Mouse (Mus musculus) neural tube, embryonic 15.5 days (tissue): Measurements from ENCODE around the gene March6. TPM values are rescaled to one million over a fixed set of nuclear protein-coding genes. Genes with fewer than 3 reads are reported as not detected.

Source experiments
- ATAC-seq: fragments of 200-750 bp; cut with Nextera tagmentation; 2 replicates; pipeline ENCODE4 v1.8.0; 2017; ENCODE audit warnings: mild to moderate bottlenecking, moderate TSS enrichment, moderate library complexity; ENCODE audit not compliant: low FRiP score
- H3K27ac ChIP-seq: fragments of 300-500 bp; sonication (generic); replicated peaks from 2 replicates; pipeline ENCODE4 v1.5.1; 2015; ENCODE audit warnings: mild to moderate bottlenecking, inconsistent platforms
- H3K27me3 ChIP-seq: fragments of 300-500 bp; sonication (generic); replicated peaks from 2 replicates; pipeline ENCODE4 v1.6.1; 2015; ENCODE audit warnings: inconsistent platforms
- H3K36me3 ChIP-seq: fragments of 300-500 bp; sonication (generic); 2 replicates; pipeline ENCODE4 v1.6.1; 2015; ENCODE audit warnings: inconsistent platforms
- H3K4me1 ChIP-seq: fragments of 300-500 bp; sonication (generic); 2 replicates; pipeline ENCODE4 v1.6.1; 2015; ENCODE audit warnings: inconsistent platforms
- H3K4me2 ChIP-seq: fragments of 300-500 bp; sonication (generic); 2 replicates; pipeline ENCODE4 v1.6.1; 2015; ENCODE audit warnings: inconsistent platforms, mild to moderate bottlenecking, moderate library complexity
- H3K4me3 ChIP-seq: fragments of 300-500 bp; sonication (generic); replicated peaks from 2 replicates; pipeline ENCODE4 v1.5.1; 2015; ENCODE audit warnings: mild to moderate bottlenecking, inconsistent platforms
- H3K9ac ChIP-seq: fragments of 300-500 bp; sonication (generic); replicated peaks from 2 replicates; pipeline ENCODE4 v1.6.1; 2015; ENCODE audit warnings: mild to moderate bottlenecking, inconsistent platforms
- H3K9me3 ChIP-seq: fragments of 300-500 bp; sonication (generic); replicated peaks from 2 replicates; pipeline ENCODE4 v1.6.1; 2016; ENCODE audit warnings: inconsistent platforms
- WGBS: fragments of 180-500 bp; shearing (Covaris S2); methylation state at CpG from one replicate; pipeline ENCODE4 v1.1.7; 2015; ENCODE audit warnings: mixed read lengths; 5-methylcytosine and 5-hydroxymethylcytosine counted together
- polyA plus RNA-seq: library from polyadenylated mRNA; unstranded; fragments of >200 nt; fragmentation: Nextera tagmentation; extraction: Ambion mirVana; gene quantifications from 2 replicates; pipeline ENCODE4 v1.2.1, GENCODE M21; 2015

The March6 gene
- polyA plus RNA-seq, result 57.8 and 63.2 TPM in 2 replicates

DNA sequence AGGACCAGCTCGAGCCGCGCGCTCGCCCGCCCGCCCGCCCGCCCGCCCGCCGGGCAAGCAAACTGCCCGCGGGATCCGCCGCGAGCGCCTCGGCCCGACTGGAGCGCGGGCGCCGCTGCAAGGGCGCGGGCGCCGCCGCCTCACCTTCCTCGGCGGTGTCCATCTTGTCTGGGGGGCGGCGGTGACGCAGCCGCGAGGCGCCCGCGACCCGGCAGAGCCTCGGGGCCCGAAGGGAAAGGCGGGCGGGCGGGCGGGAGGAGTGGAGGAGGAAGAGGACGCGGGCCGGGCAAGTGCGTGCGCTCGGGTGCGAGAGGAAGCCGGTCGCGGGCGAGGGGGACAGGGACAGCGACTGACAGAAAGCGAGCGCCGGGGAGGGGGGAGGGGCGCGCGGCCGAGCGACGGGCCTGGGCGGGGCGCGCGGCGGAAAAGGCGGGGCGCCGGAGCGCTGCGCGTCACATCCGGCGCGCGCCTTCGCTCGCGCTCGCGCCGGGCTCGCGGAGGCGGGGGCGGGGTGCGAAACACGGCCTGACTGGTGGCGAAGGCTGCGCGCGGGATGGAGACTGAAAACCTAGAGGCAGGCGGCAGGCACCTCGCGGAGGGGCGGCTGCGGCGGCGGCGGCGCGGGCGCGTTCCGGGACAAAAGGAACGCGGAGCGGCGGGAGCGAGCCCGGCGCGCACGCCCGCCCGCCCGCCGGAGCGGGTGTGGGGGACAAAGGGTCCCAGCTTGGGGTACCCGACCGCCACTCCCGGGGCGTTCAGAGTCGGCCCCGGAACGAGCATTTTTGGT is at the start of gene March6:
TSS of gene March6 (minus strand) at position 395 of the 787 bp plus-strand sequence.
- no peaks in the 10 kb centered on the region for H3K36me3 ChIP-seq
- H3K4me2 ChIP-seq, result peak within 1 kb of the TSS; percentile 66
- H3K9me3 ChIP-seq, result no peaks in the 10 kb centered on the region
- ATAC-seq, result peak; percentile 94
- under 1% methylated on average over 101 of the region's 132 CpGs for WGBS
- peak within 1 kb of the TSS; percentile 83 for H3K9ac ChIP-seq
- H3K4me3 ChIP-seq, result peak within 1 kb of the TSS; percentile 80
- peaks cover 34% of the 10 kb centered on the region for H3K4me1 ChIP-seq
- peak within 1 kb of the TSS; percentile 98 for H3K27ac ChIP-seq
- H3K27me3 ChIP-seq, result no peaks in the 10 kb centered on the region

DNA sequence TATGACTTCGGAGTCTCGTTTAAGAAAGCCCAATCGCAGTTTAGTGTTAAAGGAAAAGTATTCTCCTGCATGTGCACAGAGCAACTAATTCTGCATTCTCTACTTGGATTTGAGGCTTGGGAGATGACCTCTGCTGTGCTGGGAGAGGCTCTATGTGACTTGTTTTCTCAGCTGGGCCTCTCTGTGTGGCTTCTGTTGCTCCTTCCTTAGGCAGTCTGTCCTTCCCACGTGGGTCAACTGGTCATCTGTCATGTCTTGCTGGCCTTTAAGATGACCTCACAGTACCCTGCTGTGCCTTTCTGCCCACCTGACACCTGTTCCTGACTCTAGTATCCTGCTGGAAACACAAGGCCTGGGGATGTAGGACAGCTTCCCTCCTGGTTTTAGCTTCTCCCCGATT is 45.2 kb upstream of the March6 start:
- Histone ChIP-seq H3K36me3 (no peaks in the 10 kb centered on the region), H3K9ac (no peak overlapping the region), H3K27ac (no peak overlapping the region), H3K9me3 (no peaks in the 10 kb centered on the region), H3K27me3 (no peaks in the 10 kb centered on the region), H3K4me3 (no peak overlapping the region), H3K4me1 (no peaks in the 10 kb centered on the region), H3K4me2 (no peak overlapping the region)
- ATAC-seq, result no peak
- WGBS, result 75% methylated on average over 5 of the region's 5 CpGs

DNA sequence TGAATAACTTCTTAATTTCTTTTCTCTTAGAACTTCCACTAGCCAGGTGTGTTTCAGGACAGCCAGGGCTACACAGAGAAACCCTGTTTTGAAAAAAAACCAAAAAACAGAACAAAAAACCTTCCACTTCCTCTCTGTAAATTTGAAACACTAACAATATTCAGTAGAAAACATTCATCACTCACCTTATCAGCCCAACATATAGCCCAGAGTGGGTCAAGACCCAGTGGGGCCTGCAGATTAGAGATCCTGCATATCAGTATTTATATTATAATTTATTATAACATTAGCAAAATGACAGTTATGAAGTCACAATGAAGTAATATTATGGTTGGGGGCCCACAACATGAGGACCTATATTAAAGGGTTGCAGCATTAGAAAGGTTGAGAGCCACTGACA is 42.8 kb upstream of the March6 start:
- Histone ChIP-seq H3K27ac (no peak overlapping the region), H3K9me3 (no peaks in the 10 kb centered on the region), H3K4me1 (0 out of 2 replicates have a peak, but pooled peaks cover 1% of the 10 kb centered on the region), H3K9ac (no peak overlapping the region), H3K27me3 (no peaks in the 10 kb centered on the region), H3K36me3 (no peaks in the 10 kb centered on the region), H3K4me2 (no peak overlapping the region), H3K4me3 (no peak overlapping the region)
- ATAC-seq, result no peak

DNA sequence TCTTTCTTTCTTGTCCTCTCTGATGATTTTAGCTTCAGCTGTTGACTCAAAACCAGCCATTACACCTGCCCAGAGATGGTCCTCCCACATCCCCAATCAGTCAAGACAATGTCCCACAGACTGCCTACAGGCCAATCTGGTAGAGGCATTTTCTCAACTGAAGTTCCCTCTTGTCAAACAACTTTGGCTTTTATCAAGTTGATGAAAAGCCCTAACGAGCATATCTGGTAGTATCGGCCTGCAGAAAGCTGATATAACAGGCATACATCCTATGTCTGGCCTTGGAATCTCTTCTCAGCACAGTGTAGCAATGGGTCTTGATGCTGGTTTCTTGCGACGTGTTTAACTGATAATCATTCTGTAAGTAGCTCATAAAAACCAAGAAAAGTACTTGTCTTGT is 42.4 kb upstream of the March6 start:
- WGBS, result 89% methylated on average over 4 of the region's 4 CpGs

DNA sequence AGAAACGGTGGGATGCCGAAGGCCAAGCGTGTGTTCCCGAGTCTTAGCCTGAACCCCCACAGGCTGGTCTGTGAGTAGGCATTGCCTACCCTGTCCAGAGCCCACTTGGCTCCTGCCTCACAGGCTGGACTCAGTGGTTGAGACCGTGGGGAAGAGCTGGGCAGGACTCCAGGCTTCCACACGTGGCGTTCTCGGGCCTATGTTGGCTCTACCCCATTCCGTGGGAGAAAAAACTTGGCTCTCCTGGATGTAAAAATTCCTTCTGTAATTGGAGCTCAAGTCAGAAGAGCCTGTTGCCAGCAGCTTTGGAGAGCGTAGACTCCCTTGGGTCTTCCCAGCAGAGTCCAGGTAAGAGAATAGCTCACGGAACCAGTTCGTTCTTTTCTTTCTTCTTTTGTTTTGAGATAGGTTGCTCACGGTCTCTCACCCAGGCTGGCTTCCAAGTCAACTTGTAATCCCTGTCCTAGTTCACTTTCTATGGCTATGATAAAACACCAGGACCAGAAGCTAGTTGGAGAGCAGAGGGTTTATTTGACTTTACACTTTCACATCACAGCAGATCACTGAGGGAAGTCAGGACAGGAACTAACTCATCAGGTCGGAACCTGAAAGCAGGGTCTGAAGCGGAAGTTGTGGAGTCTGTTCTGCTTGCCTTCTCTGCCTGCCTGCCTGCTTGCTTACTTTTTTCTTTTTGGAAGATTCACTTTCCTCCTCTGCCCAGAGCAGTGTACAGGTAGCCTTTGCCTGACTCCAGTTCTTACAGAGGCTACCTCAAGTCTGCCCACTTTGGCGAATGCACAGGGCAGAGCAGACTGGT is 41.3 kb upstream of the March6 start:
- 90% methylated on average over 16 of the region's 16 CpGs for WGBS
- Histone ChIP-seq H3K9me3 (no peaks in the 10 kb centered on the region), H3K36me3 (no peaks in the 10 kb centered on the region), H3K27ac (no peak overlapping the region), H3K4me1 (0 out of 2 replicates have a peak, but pooled peaks cover 5% of the 10 kb centered on the region), H3K9ac (no peak overlapping the region), H3K4me2 (no peak overlapping the region), H3K27me3 (no peaks in the 10 kb centered on the region), H3K4me3 (no peak overlapping the region)
- no peak for ATAC-seq

More for the DNA sequence above, 42.4 kb upstream of the March6 start:
- no peak for ATAC-seq
- H3K27ac ChIP-seq, result no peak overlapping the region
- H3K27me3 ChIP-seq, result no peaks in the 10 kb centered on the region
- no peaks in the 10 kb centered on the region for H3K36me3 ChIP-seq
- no peak overlapping the region for H3K4me2 ChIP-seq
- H3K9me3 ChIP-seq, result no peaks in the 10 kb centered on the region
- 0 out of 2 replicates have a peak, but pooled peaks cover 5% of the 10 kb centered on the region for H3K4me1 ChIP-seq
- no peak overlapping the region for H3K9ac ChIP-seq
- H3K4me3 ChIP-seq, result no peak overlapping the region

DNA sequence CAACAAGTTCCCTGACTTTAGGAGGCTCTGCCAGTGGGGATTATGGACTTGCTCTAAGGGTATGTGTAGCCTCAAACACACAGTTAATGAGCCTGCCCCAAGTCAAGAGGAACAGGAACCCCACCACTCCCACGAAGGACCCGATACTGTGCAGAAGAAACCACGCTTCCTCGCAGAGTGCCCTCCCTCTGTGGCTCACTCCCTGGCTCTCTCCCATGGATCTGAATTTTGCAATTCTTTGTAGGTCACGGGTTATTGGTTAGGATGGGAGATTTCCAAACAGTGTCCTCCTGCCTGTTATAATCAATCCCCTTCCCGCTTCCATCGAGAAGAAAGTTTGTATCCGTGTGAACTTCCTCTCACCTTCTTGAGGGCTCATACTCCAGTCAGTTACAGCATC is 40.1 kb upstream of the March6 start:
- no peak overlapping the region for H3K4me2 ChIP-seq

DNA sequence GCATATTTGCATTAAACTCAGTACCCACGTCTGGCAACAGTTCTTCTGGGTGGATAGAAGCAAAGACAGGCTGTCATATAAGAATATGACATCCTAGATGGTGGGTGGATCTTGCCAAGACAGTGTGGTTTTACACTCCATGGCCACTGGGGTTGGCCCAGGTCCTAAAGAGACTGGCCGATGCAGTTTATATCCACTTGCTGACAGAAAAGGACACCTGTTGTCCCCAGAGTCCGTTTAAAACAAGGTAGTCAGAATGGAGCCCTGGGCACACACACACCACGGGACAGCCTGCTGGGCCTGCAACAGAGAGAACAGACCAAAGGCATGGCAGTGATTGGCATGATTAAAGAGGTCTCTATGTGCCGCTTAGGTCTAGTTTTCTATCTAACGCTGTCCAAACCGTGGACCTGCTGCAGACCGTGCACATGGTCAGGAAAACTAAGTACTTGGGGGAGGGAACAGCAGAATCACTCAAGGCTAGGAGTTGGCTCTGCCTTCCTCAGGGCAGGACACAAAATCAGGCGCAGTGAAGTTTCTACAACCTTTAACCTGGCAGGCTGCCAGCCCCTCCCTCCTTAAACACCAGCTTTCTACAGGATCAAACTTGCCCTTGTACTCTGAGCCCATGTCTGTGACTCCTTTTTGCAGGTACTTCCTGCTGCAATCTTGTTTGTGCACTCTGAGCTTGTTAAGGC is 38.6 kb upstream of the March6 start:
- WGBS, result 64% methylated on average over 9 of the region's 9 CpGs
- H3K4me2 ChIP-seq, result no peak overlapping the region
- no peak overlapping the region for H3K4me3 ChIP-seq
- no peaks in the 10 kb centered on the region for H3K9me3 ChIP-seq
- H3K27me3 ChIP-seq, result no peaks in the 10 kb centered on the region
- H3K9ac ChIP-seq, result no peak overlapping the region
- H3K36me3 ChIP-seq, result no peaks in the 10 kb centered on the region
- ATAC-seq, result no peak
- 0 out of 2 replicates have a peak, but pooled peaks cover 5% of the 10 kb centered on the region for H3K4me1 ChIP-seq
- H3K27ac ChIP-seq, result no peak overlapping the region

More for the DNA sequence above, 40.1 kb upstream of the March6 start:
- Histone ChIP-seq H3K27ac (no peak overlapping the region), H3K4me3 (no peak overlapping the region), H3K9me3 (no peaks in the 10 kb centered on the region), H3K9ac (no peak overlapping the region), H3K4me1 (0 out of 2 replicates have a peak, but pooled peaks cover 5% of the 10 kb centered on the region), H3K36me3 (no peaks in the 10 kb centered on the region), H3K27me3 (no peaks in the 10 kb centered on the region)
- no peak for ATAC-seq
- 89% methylated on average over 8 of the region's 8 CpGs for WGBS

DNA sequence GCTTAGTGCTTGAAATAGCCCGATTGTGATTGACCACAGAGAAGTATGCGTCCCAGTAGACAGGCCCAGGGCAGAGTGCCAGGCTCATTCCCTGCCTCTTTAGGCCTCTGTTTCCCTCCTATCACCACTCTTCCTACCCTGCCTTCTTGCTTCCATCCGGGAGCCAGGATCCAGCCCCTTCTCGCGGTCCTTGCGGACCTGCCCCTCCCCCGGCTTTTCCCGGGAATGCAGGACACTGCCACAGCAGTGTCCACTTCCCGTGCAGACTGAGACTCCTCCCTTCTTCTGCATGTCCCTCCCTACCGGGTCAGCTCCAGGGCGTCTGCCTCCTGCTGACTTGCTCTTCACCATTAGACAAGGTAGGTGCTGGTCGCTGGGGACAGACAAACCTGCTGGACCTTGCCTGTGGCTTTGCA is 37.7 kb upstream of the March6 start:
- Histone ChIP-seq H3K4me3 (no peak overlapping the region), H3K36me3 (no peaks in the 10 kb centered on the region), H3K9ac (no peak overlapping the region), H3K4me1 (0 out of 2 replicates have a peak, but pooled peaks cover 5% of the 10 kb centered on the region), H3K4me2 (peak overlapping the region; percentile 9; the same call in 1 of the 2 replicates), H3K9me3 (no peaks in the 10 kb centered on the region), H3K27me3 (no peaks in the 10 kb centered on the region), H3K27ac (no peak overlapping the region)
- 30% methylated on average over 12 of the region's 12 CpGs for WGBS
- peak; percentile 53; the same call in 1 of the 2 replicates for ATAC-seq

DNA sequence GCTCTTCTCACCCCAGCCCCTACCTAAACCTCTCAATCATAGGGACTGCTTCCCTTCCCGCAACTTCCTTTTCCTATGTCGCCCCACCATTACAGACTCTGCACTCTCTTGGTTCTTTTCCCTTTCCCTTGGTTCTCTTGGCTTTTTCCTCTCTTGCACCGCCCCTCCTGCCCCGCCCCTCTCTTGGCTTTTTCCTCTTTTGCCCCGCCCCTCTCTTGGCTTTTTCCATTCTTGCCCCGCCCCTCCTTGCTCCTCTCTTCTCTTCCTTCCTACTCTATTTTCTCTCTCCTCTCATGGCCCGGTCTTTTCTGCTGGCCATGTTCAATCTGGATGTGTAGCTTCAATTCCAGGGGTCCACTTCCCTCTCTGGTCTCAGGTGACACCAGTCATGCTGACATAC is 36.6 kb upstream of the March6 start:
- Histone ChIP-seq H3K9ac (no peak overlapping the region), H3K27ac (no peak overlapping the region), H3K9me3 (no peaks in the 10 kb centered on the region), H3K36me3 (no peaks in the 10 kb centered on the region), H3K27me3 (no peaks in the 10 kb centered on the region), H3K4me1 (0 out of 2 replicates have a peak, but pooled peaks cover 5% of the 10 kb centered on the region), H3K4me2 (no peak overlapping the region), H3K4me3 (no peak overlapping the region)
- WGBS, result 68% methylated on average over 7 of the region's 7 CpGs
- no peak for ATAC-seq

DNA sequence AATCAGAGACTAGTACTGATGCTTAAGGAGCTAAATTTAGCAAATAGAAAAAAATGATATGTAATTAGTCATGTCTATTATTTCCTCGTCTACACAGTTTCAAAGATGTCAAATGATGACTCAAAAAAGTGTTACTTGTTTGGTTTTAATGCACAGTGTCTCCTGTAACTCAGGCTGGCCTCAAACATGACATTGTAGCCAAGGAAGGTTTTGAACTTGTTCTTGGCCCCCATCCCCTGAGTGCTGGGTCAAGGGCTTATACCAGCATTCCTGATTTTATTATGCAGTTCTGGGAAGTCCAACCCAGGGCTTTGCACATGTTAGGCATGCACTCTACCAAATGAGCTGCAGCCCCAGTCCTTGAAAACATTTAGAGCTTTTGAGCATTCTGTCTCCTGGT is 34.9 kb upstream of the March6 start:
- Histone ChIP-seq H3K27me3 (no peaks in the 10 kb centered on the region), H3K9ac (no peak overlapping the region), H3K4me1 (0 out of 2 replicates have a peak, but pooled peaks cover 5% of the 10 kb centered on the region), H3K4me2 (no peak overlapping the region), H3K9me3 (no peaks in the 10 kb centered on the region), H3K36me3 (no peaks in the 10 kb centered on the region), H3K4me3 (no peak overlapping the region), H3K27ac (no peak overlapping the region)
- no peak for ATAC-seq
- 80% methylated on average over 1 of the region's 1 CpGs for WGBS

DNA sequence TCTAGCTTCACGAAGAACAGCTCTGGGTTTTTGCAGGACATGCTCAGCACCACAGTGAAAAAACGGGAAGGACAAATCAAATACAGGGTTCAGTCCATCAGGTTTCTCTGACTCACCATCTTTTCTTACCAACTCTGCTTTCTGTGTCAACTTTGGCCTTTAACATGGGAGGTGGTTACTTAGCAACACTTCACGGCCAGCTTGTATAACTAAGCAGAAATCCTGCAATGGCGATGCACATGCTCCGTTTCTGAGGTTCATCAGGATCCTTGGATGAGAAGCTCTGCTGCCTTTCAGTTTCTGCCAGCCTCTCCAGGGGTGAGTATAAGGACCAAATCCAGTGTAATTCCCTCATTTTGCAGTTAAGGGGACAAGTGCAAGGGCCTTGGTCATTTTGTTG is 34.3 kb upstream of the March6 start, which contains the start of gene Cmbl:
TSS of gene Cmbl (plus strand) at position 206 of the 400 bp plus-strand sequence.
- no peaks in the 10 kb centered on the region for H3K36me3 ChIP-seq
- H3K27me3 ChIP-seq, result no peaks in the 10 kb centered on the region
- 68% methylated on average over 5 of the region's 5 CpGs for WGBS
- H3K27ac ChIP-seq, result no peak within 1 kb of the TSS
- no peaks in the 10 kb centered on the region for H3K9me3 ChIP-seq
- no peak within 1 kb of the TSS for H3K4me2 ChIP-seq
- no peak for ATAC-seq
- no peak within 1 kb of the TSS for H3K9ac ChIP-seq
- H3K4me1 ChIP-seq, result 0 out of 2 replicates have a peak, but pooled peaks cover 5% of the 10 kb centered on the region
- no peak within 1 kb of the TSS for H3K4me3 ChIP-seq
